Mouse (Mus musculus) ovary, postnatal 10 days (tissue): ENCODE data around the gene Ces1f.
"Not testable (repeated sequence)": the region's sequence is repeated elsewhere in the genome, so short reads cannot be mapped to it uniquely, and the experiment has no call there.

Experiments
- DNase-seq: peaks from one replicate; pipeline ENCODE4 v3.0.0; 2022; ENCODE audit warnings: low spot score

Ces1f gene

DNA sequence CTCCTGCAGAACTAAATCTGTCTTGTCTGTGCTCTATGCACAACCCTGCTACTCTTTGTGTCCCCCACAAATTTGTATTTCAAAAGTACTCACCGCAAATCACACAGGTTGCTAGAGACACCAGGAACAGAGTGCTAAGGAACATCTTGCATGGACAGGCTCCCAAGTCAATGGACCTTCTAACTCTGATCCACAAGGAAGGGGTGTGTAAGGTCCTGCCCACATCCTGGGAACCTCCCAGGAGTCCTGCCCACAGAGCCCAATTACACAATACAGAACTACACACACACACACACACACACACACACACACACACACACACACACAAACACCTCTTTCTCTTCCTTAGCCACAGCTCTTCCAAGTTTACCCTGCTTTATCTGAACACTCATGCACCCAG is at the start of gene Ces1f:
Gene Ces1f, minus strand, starts transcription at position 192 of the 400 bp plus-strand sequence.
- DNase-seq: no peak

DNA sequence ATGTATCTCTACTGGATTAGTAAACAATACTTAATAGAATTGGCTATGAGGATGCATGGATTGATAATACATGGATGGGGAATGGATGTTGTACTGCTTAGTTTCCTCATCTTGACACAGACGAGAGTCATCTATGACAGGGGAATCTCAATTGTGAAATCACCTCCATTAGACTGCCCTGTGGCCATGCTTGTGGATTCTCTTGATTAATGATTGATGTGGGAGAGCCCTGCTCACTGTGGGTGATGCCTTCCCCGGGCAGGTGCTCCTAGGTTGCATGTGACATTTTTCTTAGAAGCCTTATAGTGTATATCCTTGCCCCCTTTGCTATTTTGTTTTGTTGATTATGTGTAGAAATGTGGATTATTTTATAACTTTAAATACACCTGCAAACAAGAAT is 45.6 kb upstream of the Ces1f start:
- no peak for DNase-seq

DNA sequence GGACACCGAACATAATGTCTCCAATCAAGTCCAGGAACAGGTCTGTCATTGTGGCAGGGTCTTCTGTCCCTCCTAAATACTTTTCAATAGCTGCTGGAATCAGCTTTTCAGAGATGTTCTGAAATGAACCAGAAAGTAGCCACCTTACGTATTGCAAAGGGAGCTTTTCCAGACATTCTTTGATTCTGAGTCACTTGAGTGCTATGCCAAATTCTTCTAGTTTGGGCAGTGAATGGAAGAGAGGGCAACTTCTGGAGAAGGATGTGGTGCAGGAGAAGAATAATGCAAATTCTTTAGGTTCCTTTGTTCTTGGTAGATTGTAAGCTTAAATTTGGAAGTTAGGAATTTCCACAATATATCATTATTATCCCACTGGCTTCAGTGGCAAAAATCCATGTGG is 37.5 kb upstream of the Ces1f start:
- no peak for DNase-seq

DNA sequence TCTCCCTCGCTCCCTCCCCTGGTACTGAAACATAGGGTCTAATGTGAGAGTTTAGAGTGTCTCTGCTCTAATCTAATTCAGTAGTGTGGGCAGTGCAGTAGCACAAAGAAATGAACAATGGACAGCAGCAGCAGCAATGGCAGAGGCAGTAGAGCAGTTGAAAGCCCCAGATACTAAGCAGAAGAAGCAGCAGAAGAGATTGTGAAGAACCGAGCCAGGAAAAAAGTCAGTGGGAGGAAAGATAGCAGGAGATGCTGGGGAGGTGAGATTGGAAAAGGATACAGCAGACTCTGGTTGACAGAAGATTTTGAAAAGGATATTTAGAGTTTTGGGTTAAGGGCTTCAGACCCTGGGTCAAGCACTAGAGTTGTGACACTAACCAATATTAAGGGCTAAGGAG is 36.0 kb upstream of the Ces1f start:
- no peak for DNase-seq

DNA sequence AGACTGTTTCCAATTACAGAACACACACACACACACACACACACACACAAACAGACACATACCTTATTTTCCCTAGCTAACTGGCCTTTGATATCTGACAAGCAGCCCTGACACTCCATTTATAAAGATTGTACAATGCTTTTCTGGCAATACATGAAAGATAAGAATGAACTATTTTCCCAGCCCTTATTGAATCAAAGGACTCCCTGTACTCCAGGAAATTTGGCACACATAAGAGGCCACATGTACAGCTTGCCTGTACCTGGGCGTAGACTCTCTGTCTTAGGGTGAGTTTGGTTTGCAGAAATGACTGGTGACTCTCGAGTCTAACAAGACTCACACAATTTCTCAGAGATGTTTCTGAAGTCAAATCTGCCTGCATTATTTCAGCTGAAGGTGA is 4.3 kb upstream of the Ces1f start:
- no peak for DNase-seq

DNA sequence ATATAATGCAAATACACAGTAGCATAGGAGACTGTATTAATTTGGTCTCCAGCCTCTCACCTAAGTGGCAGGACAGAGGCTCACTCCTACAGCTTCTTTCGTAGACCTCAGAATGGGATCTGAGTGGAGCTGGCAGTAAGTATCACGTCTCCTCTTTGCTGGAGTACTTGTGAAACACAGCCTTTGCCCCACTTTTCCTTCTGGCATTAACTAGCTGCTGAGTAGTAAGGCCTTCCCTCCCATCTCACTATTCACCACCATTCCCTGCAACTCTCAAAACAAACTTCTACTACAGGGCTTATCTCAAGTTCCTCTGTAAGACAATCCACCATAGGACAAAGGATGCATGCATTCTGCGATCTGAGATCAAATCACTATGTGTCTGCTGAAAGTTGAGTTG is 2.8 kb upstream of the Ces1f start:
- no peak for DNase-seq

DNA sequence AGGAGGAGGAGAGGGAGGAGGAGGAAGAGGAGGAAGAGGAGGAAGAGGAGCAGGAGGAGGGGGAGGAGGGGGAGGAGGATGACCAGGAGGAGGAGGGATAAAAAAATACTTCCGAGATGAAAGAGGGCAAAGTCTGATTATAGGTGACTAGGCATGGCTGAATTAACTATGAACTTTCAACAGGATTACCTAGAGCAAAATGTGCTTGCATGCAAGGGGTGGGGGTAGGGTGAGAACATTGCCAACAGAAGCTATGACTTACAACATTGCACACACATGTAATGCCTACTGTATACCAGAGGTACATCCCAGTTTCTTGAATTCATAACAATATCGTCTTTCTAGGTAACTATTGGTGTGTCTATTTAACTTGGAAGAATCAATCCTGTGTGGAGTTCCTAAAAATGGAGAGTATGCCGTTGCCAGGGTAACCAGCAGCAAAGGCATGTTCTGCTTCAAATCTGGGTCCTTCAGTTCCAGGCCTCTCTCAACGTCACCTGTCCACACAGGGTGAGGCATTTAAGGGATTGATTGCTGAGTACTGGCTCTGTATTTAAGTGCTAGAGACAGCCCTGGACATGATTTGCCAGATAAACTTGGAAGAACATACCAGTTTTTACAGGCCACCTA is 1.3 kb downstream of the Ces1f start:
- no peak for DNase-seq

DNA sequence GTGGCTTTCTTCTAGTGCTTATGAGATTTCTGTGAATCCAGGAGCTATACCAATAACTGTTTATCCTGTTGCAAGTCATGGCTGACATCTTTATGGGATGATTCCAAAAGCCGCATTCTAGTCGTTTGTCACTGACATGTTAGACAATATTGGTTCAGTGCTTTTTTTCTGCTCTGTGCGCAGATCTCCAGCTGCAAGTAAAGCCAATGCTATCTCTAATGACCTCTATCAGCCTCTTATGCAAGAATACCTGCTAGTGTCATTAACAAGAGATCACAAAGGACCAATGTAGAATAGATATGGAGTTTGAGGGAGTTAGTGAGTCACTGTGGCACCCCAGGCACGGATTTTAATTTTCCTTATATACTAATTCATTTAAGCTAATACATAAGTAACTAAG is 4.9 kb downstream of the Ces1f start:
- no peak for DNase-seq

DNA sequence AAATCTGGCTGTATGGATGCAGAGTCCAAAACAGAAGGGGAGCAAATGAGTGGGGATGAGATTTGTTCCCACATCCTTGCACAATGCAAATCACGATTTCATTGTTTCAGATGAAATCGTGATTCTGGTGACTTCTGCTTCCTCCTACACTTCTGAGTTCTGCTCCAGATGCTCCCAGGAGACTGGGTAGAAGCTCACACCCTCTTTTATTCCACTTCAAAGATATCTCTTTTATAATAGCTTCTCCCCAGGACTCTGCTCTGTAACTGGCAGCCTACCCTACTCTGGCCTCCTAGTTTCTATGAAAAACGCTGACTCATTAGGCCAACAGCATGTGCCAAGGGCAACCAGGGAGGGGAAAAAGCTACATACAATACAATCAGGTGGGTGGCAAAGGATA is 6.2 kb downstream of the Ces1f start:
- no peak for DNase-seq

DNA sequence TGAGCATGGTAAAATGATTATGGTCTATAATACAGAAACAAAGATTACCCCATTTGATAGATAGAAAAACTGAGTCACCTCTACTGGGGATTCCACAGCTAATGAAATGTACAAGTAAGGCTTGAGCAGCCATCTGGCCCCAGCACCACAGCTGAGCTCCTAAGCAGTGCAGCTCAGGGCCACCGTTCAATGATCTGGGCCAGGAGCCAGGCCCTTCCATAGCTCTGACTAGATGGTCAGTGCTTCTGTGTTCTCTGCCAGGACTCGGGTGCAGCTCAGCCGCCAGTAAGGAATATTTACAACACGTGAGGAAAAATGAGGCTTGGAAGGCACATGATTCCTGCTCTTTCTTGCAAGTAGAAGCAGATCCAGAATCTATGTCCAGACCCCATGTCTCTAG is 6.9 kb downstream of the Ces1f start:
- no peak for DNase-seq

DNA sequence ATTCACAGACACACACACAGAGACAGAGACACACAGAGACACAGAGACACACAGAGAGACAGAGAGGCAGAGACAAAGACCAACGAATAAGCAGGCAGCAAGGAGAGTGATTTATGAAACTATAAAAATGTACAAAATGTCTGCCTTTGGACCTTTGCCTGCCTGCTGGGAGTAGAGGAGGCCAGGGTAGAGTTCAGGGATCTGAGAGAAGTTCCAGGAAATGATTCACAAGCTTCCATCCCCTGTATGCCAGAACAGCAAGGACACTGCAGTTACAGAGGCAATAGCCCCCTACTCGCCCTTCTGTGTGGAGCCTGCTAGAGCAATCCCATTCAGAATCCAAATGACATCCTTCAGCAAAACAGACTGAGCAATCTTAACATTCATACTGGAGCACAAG is 18.1 kb downstream of the Ces1f start:
- no peak for DNase-seq

DNA sequence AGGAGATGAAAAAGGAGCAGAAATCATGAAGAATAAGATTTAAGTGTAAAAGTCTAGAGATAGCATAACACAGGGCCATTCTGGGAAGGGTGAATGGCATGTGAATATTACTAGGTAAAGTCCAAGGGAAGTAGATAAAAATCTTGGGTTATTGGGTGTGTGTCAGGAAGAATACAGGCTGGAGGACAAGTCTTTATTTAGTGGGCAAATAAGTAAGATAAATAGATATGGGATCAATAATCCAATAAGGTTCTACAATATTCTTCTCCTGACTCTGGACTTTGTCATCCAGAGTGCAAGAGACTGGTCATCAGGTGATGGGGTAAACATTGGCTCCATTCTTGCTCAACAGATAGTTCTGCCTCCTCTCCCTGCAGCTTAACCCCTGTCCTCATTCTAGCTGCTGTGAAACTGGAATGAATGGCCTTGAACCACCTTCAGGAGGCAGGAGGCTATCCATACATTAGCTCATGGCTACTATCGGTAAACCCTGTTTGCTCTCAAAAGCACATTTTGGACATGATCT is 27.1 kb downstream of the Ces1f start:
- no peak for DNase-seq

DNA sequence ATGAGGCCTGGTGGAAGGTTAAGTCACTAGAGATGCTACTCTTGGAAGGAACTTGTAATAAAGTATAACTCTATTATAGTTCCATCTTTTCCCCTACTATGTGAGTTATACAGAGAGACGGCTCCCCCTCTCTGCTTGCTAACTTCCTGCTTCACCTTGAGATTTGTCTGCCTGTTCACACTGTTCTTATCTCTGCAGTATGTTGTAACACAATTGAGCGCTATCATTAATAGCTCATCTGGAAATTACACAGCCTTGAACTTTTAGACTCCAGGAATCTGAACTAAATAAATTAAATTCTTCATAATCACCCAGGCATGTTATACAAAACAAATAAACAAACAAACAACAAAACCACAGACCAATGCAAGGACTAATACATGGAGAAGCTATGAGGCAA is 33.5 kb downstream of the Ces1f start:
- DNase-seq: no peak

DNA sequence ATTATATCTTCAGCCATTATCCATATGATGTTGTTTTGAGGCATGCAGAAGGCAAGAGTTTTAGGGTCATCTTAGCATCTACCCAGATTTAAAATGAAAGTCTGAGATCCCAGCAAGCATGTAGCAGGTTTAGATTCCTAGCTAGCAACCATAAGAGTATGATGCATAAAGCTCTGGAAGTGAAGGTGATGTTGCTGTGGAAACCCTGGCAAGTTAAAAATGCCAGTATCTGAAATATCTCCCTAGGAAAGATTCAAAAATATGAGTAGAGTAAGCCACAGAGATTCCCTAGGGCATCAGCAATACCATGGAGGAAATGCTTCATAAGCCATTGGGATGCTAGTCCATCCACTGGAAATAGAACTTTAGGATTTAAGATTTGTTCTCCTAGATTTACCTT is 39.7 kb downstream of the Ces1f start:
- DNase-seq: no peak

DNA sequence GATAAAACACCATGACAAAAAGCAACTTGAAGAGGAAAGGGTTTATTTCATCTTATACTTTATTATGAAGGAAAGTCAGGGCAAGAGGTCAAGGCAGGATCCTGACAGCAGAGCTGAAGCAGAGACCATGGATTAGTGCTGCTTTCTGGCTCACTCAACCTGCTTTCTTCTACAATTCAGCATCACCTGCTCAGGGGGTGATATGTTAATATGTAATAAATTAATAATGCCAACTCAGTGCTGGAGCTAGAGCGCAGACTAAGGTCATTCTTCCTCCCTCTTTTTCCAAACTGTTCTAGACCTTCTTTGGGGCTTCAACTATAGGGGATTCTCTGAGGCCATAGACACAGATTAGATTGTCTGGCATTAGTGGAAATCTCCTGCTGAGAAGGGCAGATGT is 43.9 kb downstream of the Ces1f start:
- no peak for DNase-seq

DNA sequence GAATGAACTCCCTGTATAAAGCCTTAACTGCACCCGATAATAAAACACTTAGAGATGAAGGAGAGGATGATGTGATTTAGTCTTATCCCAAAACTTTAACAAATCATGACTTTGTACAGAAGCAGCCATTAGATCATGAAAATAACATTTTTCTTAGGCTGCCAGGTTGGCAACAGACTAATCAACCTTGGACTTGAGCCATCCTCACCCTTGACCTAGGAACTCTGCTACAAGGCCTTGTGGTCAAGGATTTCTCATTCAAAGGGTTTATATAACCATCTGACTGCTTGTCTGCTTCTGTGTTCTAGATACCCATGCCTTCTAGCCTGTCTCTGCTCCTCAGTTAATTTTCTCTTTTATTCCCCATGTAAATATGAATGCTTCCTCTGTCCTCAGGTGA is 44.8 kb downstream of the Ces1f start:
- DNase-seq: no peak

DNA sequence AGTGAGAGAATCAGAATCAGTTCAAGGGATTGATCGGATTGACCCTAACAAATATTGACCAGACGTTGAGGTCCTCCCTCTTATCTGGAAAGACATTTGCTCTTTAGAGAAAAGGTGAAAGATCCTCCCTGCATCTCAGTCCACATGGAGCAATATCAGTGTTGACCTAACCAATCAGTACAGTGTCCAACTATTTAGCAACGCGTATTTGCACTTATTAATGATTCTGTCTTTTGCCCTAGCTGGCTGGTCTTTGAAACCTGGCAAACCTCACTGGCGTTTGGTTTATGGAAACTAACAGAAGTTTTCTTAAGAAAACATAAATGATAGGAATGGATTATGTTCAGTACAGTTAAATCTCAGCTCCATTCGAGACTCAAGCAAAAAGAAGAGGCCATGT is 45.5 kb downstream of the Ces1f start:
- no peak for DNase-seq

DNA sequence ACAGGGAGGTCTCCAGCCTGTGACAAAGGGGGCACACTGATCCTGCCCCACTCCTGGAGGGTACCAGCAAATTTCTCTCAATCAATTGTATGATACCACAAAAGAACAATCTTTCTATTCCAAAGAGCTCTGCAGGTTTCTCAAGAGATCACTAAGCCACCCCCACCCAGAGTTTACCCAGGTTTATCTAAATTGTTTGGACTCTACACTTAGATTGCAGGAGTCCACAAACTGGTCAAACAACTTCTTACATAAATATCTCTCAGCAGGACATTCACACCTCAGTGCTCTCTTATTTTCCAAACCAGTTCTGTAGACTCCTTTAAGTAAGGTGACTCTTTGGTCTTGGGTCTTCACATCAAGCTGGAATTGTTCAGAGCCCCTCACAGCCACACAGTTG is 50.1 kb downstream of the Ces1f start, which contains the start of gene Ces1e:
Gene Ces1e, minus strand, starts transcription at position 174 of the 400 bp plus-strand sequence.
- no peak for DNase-seq

DNA sequence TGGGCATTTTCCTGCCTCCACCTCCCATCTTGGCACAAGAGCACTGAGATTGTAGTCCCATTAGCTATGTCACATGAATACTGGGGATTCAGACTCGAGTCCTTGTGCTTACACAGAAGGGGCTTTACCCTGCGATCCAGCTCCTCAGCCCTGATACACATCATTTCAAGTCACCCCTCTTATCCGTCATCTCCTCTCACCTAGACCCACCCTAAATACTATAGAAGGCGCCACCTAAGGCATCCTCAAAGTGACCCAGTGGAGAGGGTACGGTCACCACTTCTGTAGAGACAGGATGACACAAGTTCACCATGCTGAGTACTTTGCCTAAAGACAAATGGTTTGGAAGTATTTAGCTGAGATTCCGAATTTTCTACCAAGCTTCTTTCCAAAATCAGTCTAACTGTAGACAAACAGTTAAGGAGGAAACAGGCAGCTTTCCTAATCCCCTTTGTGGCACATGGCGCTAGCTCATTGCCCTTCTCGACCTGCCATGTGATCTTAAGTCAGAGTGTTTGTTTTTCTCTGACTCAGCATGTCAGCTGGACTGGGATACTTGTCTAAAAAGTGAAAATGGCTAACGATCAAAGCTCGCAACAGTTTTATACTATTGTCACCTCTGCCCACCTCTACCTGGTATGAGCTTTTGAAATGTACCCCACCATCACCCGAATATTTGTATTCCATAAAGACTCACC is 50.7 kb downstream of the Ces1f start:
- no peak for DNase-seq

DNA sequence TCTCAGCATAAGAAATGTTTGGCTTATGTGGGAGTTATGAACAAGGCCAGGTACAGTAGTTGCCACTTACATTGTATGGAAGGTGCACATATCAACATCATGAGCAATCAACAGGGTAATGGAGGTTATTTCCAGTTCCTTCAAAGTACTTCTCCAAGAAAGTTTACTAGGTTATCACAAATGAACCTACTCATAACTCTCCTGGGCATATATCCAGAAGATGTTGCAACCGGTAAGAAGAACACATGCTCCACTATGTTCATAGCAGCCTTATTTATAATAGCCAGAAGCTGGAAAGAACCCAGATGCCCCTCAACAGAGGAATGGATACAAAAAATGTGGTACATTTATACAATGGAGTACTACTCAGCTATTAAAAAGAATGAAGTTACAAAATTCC is 53.1 kb downstream of the Ces1f start:
- DNase-seq: not testable (repeated sequence)

DNA sequence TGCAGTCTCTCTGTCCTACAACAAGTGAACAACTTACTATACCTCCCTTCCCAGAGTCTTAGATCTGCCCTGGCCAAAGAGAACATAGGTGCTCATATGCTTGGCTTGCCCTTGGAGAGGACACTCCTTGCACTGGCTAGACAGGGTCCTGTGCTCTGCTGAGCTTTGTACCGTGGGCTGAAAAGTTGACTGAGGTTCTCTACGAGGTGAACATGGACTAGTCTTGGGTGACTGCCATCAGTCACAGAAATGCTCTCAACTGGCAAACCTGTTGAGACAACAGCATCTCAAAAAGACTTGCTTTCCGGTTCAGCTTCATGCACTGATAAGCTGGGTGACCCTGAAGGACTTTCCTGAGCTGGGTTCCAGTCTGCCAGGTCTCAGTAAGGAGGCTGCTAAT is 57.7 kb downstream of the Ces1f start:
- no peak for DNase-seq

DNA sequence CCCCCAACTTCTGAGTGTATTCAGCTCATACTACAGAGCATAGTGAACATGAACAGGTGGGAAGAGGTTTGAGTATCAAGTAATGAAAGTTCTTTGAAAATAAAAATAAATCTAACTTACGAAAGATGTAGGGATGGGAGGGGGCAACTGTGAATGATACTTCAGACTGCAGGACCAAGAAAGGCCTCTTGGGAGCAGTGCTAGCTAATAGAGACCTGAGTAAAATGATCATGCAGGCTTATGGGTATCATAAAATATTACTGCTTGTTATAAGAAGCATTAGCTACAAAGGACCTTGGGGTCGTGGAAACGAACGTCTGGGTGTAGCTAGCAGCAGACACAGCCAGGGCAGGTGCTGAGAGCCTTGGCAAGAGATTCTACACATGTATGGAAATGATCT is 61.7 kb downstream of the Ces1f start:
- DNase-seq: no peak

DNA sequence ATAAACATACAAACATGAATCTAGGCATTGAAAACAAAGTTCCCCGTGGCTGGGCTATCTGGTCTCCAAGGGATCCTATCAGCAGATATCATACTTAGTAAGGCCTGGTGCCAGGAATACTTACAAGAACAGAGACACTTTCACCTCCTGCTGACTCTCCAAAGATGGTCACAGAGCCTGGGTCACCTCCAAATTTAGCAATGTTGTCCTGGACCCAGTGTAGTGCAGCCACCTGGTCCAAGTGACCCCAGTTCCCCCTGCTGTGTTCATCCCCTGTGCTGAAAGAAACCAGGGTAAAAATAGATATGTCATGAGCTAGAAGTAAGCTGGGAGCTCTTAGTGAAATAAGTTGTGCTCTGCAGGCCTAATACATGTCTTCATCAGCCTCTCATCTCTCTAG is 62.2 kb downstream of the Ces1f start:
- no peak for DNase-seq

DNA sequence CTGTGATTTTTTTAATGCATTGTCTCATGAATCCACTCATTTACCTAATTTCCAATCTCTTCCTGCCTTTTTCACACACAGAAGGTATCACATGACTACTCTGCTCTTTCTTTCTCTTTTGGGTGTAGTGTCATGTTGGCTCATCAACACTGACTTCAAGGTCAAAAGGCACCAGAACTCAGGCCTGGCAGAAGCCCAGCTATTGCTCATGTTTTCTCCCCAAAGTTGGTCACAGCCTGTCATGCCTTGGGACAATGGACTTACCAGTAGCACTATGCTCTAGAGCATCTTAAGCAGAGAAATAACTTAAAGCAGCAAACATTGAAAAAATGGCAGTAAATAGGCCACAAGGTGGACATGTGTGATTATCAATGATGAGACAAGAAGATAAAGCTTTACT is 68.5 kb downstream of the Ces1f start:
- DNase-seq: no peak
